Mouse (Mus musculus): ENCODE results near the gene Art5. TPM values are rescaled to one million over a fixed set of nuclear protein-coding genes. Genes with fewer than 3 reads are reported as not detected.
"Not testable (repeated sequence)": the region's sequence is repeated elsewhere in the genome, so short reads cannot be mapped to it uniquely, and the experiment has no call there.

The Art5 gene
- polyA plus RNA-seq, 1 experiment from 2014 or later: 3.0 TPM

DNA sequence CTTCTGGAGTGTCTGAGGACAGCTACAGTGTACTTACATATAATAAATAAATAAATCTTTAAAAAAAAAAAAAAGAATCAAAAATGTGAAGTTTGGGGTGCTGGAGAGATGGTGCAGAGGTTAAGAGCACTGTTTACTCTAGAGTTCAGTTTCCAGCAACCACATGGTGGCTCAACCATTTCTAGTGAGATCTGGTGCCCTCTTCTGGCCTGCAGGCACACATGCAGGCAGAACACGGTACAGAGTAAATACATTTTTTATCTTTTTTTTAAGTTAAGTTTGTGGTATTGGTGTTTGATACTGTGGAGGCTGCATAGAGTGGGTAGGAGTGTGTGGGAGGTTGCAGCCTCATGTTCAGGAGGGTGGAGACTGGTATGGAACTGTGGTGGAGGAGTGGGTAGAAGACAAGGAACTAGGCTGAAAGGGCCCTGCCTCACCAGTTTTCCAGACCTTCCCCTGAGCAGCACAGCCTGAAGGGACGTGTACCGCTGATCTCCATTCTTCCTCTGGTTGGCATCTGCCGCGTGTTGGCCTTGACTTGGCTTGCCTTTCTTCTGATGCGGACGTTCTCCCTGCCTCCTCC is 32.5 kb downstream of the Art5 start:
- Histone ChIP-seq H3K9me3 (no peaks in the 10 kb centered on the region), H3K36me3 (replicated peaks) (peaks cover 98% of the 10 kb centered on the region), H3K27ac (replicated peaks) (no peak overlapping the region), H3K4me1 (no peaks in the 10 kb centered on the region), H3K4me3 (no peak overlapping the region), H3K27me3 (replicated peaks; ENCODE audit: low read depth, poor library complexity, severe bottlenecking) (no peaks in the 10 kb centered on the region)
- DNase-seq (ENCODE audit: low spot score): no peak
- WGBS: 83% methylated on average over 7 of the region's 7 CpGs

DNA sequence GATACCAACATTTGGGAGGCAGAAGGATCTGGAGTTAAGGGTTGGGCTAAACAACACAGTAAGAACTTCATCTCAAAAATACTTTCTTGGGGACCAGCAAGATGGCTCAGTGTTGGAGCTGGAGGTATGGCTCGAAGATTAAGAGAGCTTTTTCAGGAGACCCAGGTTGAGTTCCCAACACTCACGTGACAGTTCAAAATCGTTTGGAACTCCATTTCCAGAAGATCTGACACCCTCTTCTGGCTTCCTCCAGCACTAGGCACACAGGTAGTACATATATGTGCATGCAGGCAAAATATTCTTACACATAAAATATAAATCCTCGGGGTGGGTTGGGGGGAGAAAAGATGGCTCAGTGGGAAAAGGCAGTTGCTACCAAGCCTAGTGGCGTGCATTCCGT is 42.9 kb downstream of the Art5 start:
- no peak for DNase-seq (ENCODE audit: low spot score)
- Histone ChIP-seq H3K27ac (replicated peaks) (peak overlapping the region; percentile 93), H3K9me3 (no peaks in the 10 kb centered on the region), H3K4me3 (peak overlapping the region; percentile 82), H3K36me3 (replicated peaks) (peaks cover 46% of the 10 kb centered on the region), H3K27me3 (replicated peaks; ENCODE audit: low read depth, poor library complexity, severe bottlenecking) (no peaks in the 10 kb centered on the region), H3K4me1 (peaks cover 22% of the 10 kb centered on the region)
- WGBS: 83% methylated on average over 6 of the region's 6 CpGs

- peaks cover 22% of the 10 kb centered on the region for H3K4me1 ChIP-seq
Measured at GRCm38 (mm10) chr7:102065046-102065891, 44.0 kb downstream of the Art5 start, which contains the start of the genes Rnf121, Xndc1 and Xntrpc. Gene Rnf121 (minus strand): TSS chr7:102065469. Gene Xndc1 (plus strand): TSS chr7:102065511. Gene Xntrpc (plus strand): TSS chr7:102065713.

GRCm38 (mm10) chr7:102064655-102065045 is 44.6 kb downstream of the Art5 start:
- Histone ChIP-seq H3K9me3 (no peaks in the 10 kb centered on the region), H3K36me3 (replicated peaks) (peaks cover 45% of the 10 kb centered on the region), H3K4me1 (peaks cover 22% of the 10 kb centered on the region), H3K27ac (replicated peaks) (peak overlapping the region; percentile 93), H3K27me3 (replicated peaks; ENCODE audit: low read depth, poor library complexity, severe bottlenecking) (no peaks in the 10 kb centered on the region), H3K4me3 (peak overlapping the region; percentile 82)
- WGBS: under 1% methylated on average over 9 of the region's 9 CpGs
- DNase-seq (ENCODE audit: low spot score): no peak

More at GRCm38 (mm10) chr7:102065046-102065891, 44.0 kb downstream of the Art5 start, which contains the start of the genes Rnf121, Xndc1 and Xntrpc:
- peaks cover 45% of the 10 kb centered on the region for H3K36me3 ChIP-seq (replicated peaks)
- H3K27ac ChIP-seq (replicated peaks): peak within 1 kb of the TSS; percentile 93
- H3K27me3 ChIP-seq (replicated peaks; ENCODE audit: low read depth, poor library complexity, severe bottlenecking): no peaks in the 10 kb centered on the region
- H3K9me3 ChIP-seq: no peaks in the 10 kb centered on the region
- DNase-seq (ENCODE audit: low spot score): peak; percentile 96
- H3K4me3 ChIP-seq: peak within 1 kb of the TSS; percentile 82
- WGBS: under 1% methylated on average over 56 of the region's 56 CpGs

GRCm38 (mm10) chr7:102063891-102064290 is 45.4 kb downstream of the Art5 start:
- no peak for DNase-seq (ENCODE audit: low spot score)
- Histone ChIP-seq H3K27me3 (replicated peaks; ENCODE audit: low read depth, poor library complexity, severe bottlenecking) (no peaks in the 10 kb centered on the region), H3K4me1 (peaks cover 22% of the 10 kb centered on the region), H3K27ac (replicated peaks) (no peak overlapping the region), H3K9me3 (no peaks in the 10 kb centered on the region), H3K36me3 (replicated peaks) (peaks cover 47% of the 10 kb centered on the region), H3K4me3 (peak overlapping the region; percentile 82)
- WGBS: 89% methylated on average over 9 of the region's 9 CpGs

- Histone ChIP-seq H3K4me1 (peaks cover 22% of the 10 kb centered on the region), H3K27ac (replicated peaks) (no peak overlapping the region), H3K9me3 (no peaks in the 10 kb centered on the region), H3K36me3 (replicated peaks) (peaks cover 48% of the 10 kb centered on the region), H3K4me3 (no peak overlapping the region), H3K27me3 (replicated peaks; ENCODE audit: low read depth, poor library complexity, severe bottlenecking) (no peaks in the 10 kb centered on the region)
- WGBS: 87% methylated on average over 1 of the region's 1 CpGs
- no peak for DNase-seq (ENCODE audit: low spot score)
Measured at GRCm38 (mm10) chr7:102062203-102062602, 47.1 kb downstream of the Art5 start.

DNA sequence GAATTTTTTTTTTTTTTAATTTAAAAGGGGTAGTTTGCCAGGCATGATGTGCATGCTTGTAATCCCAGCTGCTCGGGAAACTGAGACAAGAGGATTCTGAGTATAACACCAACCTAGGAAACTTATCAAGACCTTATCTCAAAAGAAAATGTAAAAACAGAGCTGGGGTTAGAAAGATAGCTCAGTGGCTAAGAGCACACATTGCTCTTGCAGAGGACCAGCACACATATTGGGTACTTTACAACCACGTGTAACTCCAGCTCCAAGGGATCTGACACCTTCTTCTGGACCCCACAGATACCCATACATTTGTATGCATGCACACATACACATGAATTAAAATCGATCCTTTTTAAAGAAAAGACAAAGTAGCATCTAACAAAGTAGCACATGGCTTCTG is 47.9 kb downstream of the Art5 start:
- peaks cover 19% of the 10 kb centered on the region for H3K4me1 ChIP-seq

GRCm38 (mm10) chr7:102048524-102048923 is 60.8 kb downstream of the Art5 start:
- peaks cover 56% of the 10 kb centered on the region for H3K36me3 ChIP-seq (replicated peaks)
- DNase-seq (ENCODE audit: low spot score); H3K4me3 ChIP-seq; H3K27ac ChIP-seq (replicated peaks); H3K9me3 ChIP-seq; H3K4me1 ChIP-seq; H3K27me3 ChIP-seq (replicated peaks; ENCODE audit: low read depth, poor library complexity, severe bottlenecking): not testable (repeated sequence)

More for the DNA sequence above, 47.9 kb downstream of the Art5 start:
- Histone ChIP-seq H3K36me3 (replicated peaks) (peaks cover 56% of the 10 kb centered on the region), H3K27me3 (replicated peaks; ENCODE audit: low read depth, poor library complexity, severe bottlenecking) (no peaks in the 10 kb centered on the region), H3K4me3 (no peak overlapping the region), H3K9me3 (no peaks in the 10 kb centered on the region), H3K27ac (replicated peaks) (no peak overlapping the region)
- 88% methylated on average over 3 of the region's 3 CpGs for WGBS
- DNase-seq (ENCODE audit: low spot score): no peak

Other genes with a start within 250 kb of the Art5 start
- gene Anapc15, start 245.8 kb downstream of the Art5 start, polyA plus RNA-seq (2016; fragmentation: Nextera tagmentation; extraction: Ambion mirVana): 118 and 119 TPM in 2 replicates
- gene Folr1, start 238.7 kb downstream of the Art5 start, polyA plus RNA-seq (2016; fragmentation: Nextera tagmentation; extraction: Ambion mirVana): 1.2 and 2.4 TPM in 2 replicates
- 159 and 168 TPM in 2 replicates for gene Lamtor1, start 203.6 kb downstream of the Art5 start, polyA plus RNA-seq (2016; fragmentation: Nextera tagmentation; extraction: Ambion mirVana)
- 0.59 and 0.72 TPM in 2 replicates for gene Tomt, start 203.1 kb downstream of the Art5 start, polyA plus RNA-seq (2016; fragmentation: Nextera tagmentation; extraction: Ambion mirVana)
- 9.4 and 9.7 TPM in 2 replicates for gene Lrrc51, start 175.6 kb downstream of the Art5 start, polyA plus RNA-seq (2016; fragmentation: Nextera tagmentation; extraction: Ambion mirVana)
- gene Numa1, start 175.4 kb downstream of the Art5 start, polyA plus RNA-seq (2016; fragmentation: Nextera tagmentation; extraction: Ambion mirVana): 110 and 113 TPM in 2 replicates
- 3.0 and 3.4 TPM in 2 replicates for gene Il18bp, start 90.8 kb downstream of the Art5 start, polyA plus RNA-seq (2016; fragmentation: Nextera tagmentation; extraction: Ambion mirVana)
- gene Rnf121, start 44.0 kb downstream of the Art5 start, polyA plus RNA-seq (2016; fragmentation: Nextera tagmentation; extraction: Ambion mirVana): 28.4 and 30.9 TPM in 2 replicates
- 43.3 and 44.5 TPM in 2 replicates for gene Xndc1, start 44.0 kb downstream of the Art5 start, polyA plus RNA-seq (2016; fragmentation: Nextera tagmentation; extraction: Ambion mirVana)
- 2.5 and 2.6 TPM in 2 replicates for gene Xntrpc, start 43.8 kb downstream of the Art5 start, polyA plus RNA-seq (2016; fragmentation: Nextera tagmentation; extraction: Ambion mirVana)
- 0.17 TPM in 1 of 2 replicates, not detected in the other for gene Trpc2, start 26.4 kb downstream of the Art5 start, polyA plus RNA-seq (2016; fragmentation: Nextera tagmentation; extraction: Ambion mirVana)
- 1.1 TPM in 2 replicates for gene Art1, start 7.7 kb downstream of the Art5 start, polyA plus RNA-seq (2016; fragmentation: Nextera tagmentation; extraction: Ambion mirVana)
- not detected in 2 replicates for gene Chrna10, start 7.3 kb upstream of the Art5 start, polyA plus RNA-seq (2016; fragmentation: Nextera tagmentation; extraction: Ambion mirVana)
- gene Nup98, start 100.7 kb upstream of the Art5 start, polyA plus RNA-seq (2016; fragmentation: Nextera tagmentation; extraction: Ambion mirVana): 48.2 and 50.6 TPM in 2 replicates
- 61.3 and 62.4 TPM in 2 replicates for gene Pgap2, start 100.7 kb upstream of the Art5 start, polyA plus RNA-seq (2016; fragmentation: Nextera tagmentation; extraction: Ambion mirVana)
- gene Rhog, start 146.6 kb upstream of the Art5 start, polyA plus RNA-seq (2016; fragmentation: Nextera tagmentation; extraction: Ambion mirVana): 42.5 and 48.4 TPM in 2 replicates
- gene Stim1, start 158.3 kb upstream of the Art5 start, polyA plus RNA-seq (2016; fragmentation: Nextera tagmentation; extraction: Ambion mirVana): 13.0 and 14.6 TPM in 2 replicates